ENCODE assay signal across 8 mouse cellular contexts in genomic region chr1:69688118-69688517, GRCm38 (mm10). TPM values are rescaled to one million over a fixed set of nuclear protein-coding genes. Genes with fewer than 3 reads are reported as not detected.
DNase-seq lines count a peak whose midpoint lies in the region; ATAC-seq and TF ChIP-seq lines count a peak whose summit lies in the region.

No protein-coding gene starts in this region.

- no peak for TF ChIP-seq CTCF in ES-Bruce4 (IDR thresholded peaks at IDR 0.05; ENCODE audit: low read depth, low read length)

- H3K4me2 ChIP-seq in heart, embryonic 11.5 days: peak overlapping the region; percentile 84
- peak overlapping the region; percentile 96 for H3K4me2 ChIP-seq in liver, embryonic 12.5 days

- no peak for ATAC-seq in heart, embryonic 11.5 days (replicated peaks; ENCODE audit: insufficient number of reproducible peaks, low FRiP score, low TSS enrichment)
- ATAC-seq in liver, embryonic 12.5 days: no peak

- peak; percentile 23 for DNase-seq in adrenal gland, postnatal 10 days
- no peak for DNase-seq in adrenal gland, adult 18-20 months (ENCODE audit: low spot score in 2 of 2)
- DNase-seq in spleen, adult 18-20 months: no peak
- DNase-seq in thymus, postnatal 4 days: no peak
- DNase-seq in cerebellum, adult 11-12 months: no peak

- no peak overlapping the region for H3K27ac ChIP-seq in ES-Bruce4 (ENCODE audit: insufficient read depth, low read length)
- no peak overlapping the region for H3K27ac ChIP-seq in heart, embryonic 11.5 days (ENCODE audit: low read depth, low read length)
- H3K27ac ChIP-seq in liver, embryonic 12.5 days: no peak overlapping the region

- no peaks in the 10 kb centered on the region for H3K9me3 ChIP-seq in ES-Bruce4 (replicated peaks; ENCODE audit: control insufficient read depth, insufficient read depth, low read length, poor library complexity, severe bottlenecking)
- H3K9me3 ChIP-seq in heart, embryonic 11.5 days (replicated peaks; ENCODE audit: control insufficient read depth, low read length): no peaks in the 10 kb centered on the region
- H3K9me3 ChIP-seq in liver, embryonic 12.5 days (replicated peaks): no peaks in the 10 kb centered on the region

- TF ChIP-seq POLR2A in ES-Bruce4 (IDR thresholded peaks at IDR 0.05; ENCODE audit: insufficient read depth, low read length): no peak

- no peaks in the 10 kb centered on the region for H3K4me1 ChIP-seq in ES-Bruce4 (ENCODE audit: control insufficient read depth, insufficient read depth, low read length)
- H3K4me1 ChIP-seq in heart, embryonic 11.5 days (ENCODE audit: control insufficient read depth, insufficient read depth, low read length): 0 out of 2 replicates have a peak, but pooled peaks cover 2% of the 10 kb centered on the region
- peaks cover 39% of the 10 kb centered on the region for H3K4me1 ChIP-seq in liver, embryonic 12.5 days

- no peak overlapping the region for H3K4me3 ChIP-seq in ES-Bruce4 (ENCODE audit: low read depth, low read length)
- H3K4me3 ChIP-seq in heart, embryonic 11.5 days (ENCODE audit: low read depth, low read length): peak overlapping the region; percentile 78
- H3K4me3 ChIP-seq in liver, embryonic 12.5 days: peak overlapping the region; percentile 80

- H3K9ac ChIP-seq in ES-Bruce4 (ENCODE audit: low read depth, poor library complexity, severe bottlenecking): peak overlapping the region; percentile 94; the same call in 1 of the 2 replicates
- peak overlapping the region; percentile 43; the same call in 1 of the 2 replicates for H3K9ac ChIP-seq in heart, embryonic 11.5 days (ENCODE audit: low read depth, low read length)
- peak overlapping the region; percentile 76; the same call in 1 of the 2 replicates for H3K9ac ChIP-seq in liver, embryonic 12.5 days

- H3K36me3 ChIP-seq in ES-Bruce4 (ENCODE audit: control insufficient read depth, insufficient read depth, low read length, poor library complexity, severe bottlenecking): no peaks in the 10 kb centered on the region
- no peaks in the 10 kb centered on the region for H3K36me3 ChIP-seq in heart, embryonic 11.5 days (ENCODE audit: control insufficient read depth, insufficient read depth, low read length)
- no peaks in the 10 kb centered on the region for H3K36me3 ChIP-seq in liver, embryonic 12.5 days

- TF ChIP-seq EP300 in ES-Bruce4 (IDR thresholded peaks at IDR 0.05; ENCODE audit: insufficient read depth, low read depth, low read length): no peak

- 7% methylated on average over 4 of the region's 4 CpGs for WGBS in heart, embryonic 11.5 days (ENCODE audit: insufficient replicate concordance)
- 6% methylated on average over 4 of the region's 4 CpGs for WGBS in liver, embryonic 12.5 days (ENCODE audit: insufficient replicate concordance)

- peaks cover 3% of the 10 kb centered on the region; the same call in 1 of the 2 replicates for H3K27me3 ChIP-seq in ES-Bruce4 (ENCODE audit: control insufficient read depth, insufficient read depth, low read length, poor library complexity, severe bottlenecking)
- H3K27me3 ChIP-seq in heart, embryonic 11.5 days (ENCODE audit: control insufficient read depth, insufficient read depth, low read length): no peaks in the 10 kb centered on the region
- H3K27me3 ChIP-seq in liver, embryonic 12.5 days (replicated peaks): no peaks in the 10 kb centered on the region

RNA-seq across cellular contexts. Expression of gene Ikzf2, which starts 1.1 kb away (rescaled TPM):
- 10 to 100 TPM in 1 of 2 experiments, 1 to 10 TPM in 1; 8.7 to 13.3 TPM for total RNA-seq in adrenal gland, postnatal 10 days (2021)
- total RNA-seq in adrenal gland, adult 18-20 months (2021): 1 to 10 TPM; 5.8 to 6.5 TPM
- 12.9 and 13.7 TPM in 2 replicates for polyA plus RNA-seq in ES-Bruce4 (2011; ENCODE audit: insufficient read depth, insufficient read length, low read depth, missing spikeins)
- polyA plus RNA-seq in heart, embryonic 11.5 days (2014; fragmentation: Nextera tagmentation; extraction: Ambion mirVana): 3.1 and 3.5 TPM in 2 replicates
- polyA plus RNA-seq in liver, embryonic 12.5 days (2016; fragmentation: Nextera tagmentation; extraction: Ambion mirVana): 1.6 and 1.9 TPM in 2 replicates

Comparison
In these comparisons a context has a peak if more than half of its experiments do, and no peak if none do; other contexts are left out.
1. H3K9ac ChIP-seq: peak in every context shown above with its lines; median percentile 94 in ES-Bruce4; 76 in liver, embryonic 12.5 days; 43 in heart, embryonic 11.5 days.